Mouse (Mus musculus): Measurements from ENCODE around the gene Eps15.

Eps15 gene

DNA sequence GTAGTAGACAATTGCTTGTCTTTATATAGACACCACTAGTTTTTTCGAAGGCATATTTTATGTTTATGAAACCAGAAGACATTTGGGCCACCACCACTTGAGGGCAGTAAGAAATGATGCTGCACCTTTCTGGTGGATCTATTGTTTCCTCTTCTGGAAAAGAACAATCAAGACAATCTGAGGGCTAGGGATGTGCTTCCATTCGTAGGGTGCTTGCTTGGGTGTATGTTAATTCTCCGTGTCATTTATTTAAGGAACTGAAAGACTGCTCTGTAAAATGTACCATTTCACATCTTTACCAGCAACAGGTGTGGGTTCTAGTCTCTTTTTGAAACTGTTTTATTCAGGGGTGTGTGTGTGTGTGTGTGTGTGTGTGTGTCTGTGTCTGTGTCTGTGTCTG, 11.2 kb upstream of the Eps15 start:
- no peak for DNase-seq (ENCODE audit: low spot score in 2 of 2)

DNA sequence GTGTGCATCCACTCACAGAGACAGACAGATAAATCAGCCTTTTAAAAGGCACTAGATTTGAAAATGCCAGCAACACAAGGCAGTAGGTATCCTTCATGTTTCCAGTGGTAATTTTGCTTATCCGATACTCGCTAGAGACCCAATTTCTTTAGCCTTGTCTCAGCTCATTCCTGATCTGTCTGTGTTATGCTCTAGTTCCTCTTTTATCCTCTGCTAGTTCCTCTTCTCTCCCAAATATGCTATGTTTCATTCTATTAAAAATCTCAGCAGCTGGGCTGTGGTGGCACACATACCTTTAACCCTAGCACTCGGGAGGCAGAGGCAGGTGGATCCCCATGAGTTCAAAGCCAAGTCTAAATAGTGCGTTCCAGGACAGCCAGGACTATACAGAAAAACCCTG, 8.3 kb upstream of the Eps15 start:
- no peak for DNase-seq (ENCODE audit: low spot score in 2 of 2)

GRCm38 (mm10) chr4:109273586-109274240, 6.4 kb upstream of the Eps15 start:
- no peak for DNase-seq (ENCODE audit: low spot score in 2 of 2)

- DNase-seq (ENCODE audit: low spot score in 2 of 2) = peak; percentile 36 to 60
Measured at GRCm38 (mm10) chr4:109280459-109281160, 542 bp downstream of the Eps15 start.

GRCm38 (mm10) chr4:109281161-109281560, 1.1 kb downstream of the Eps15 start:
- no peak for DNase-seq (ENCODE audit: low spot score in 2 of 2)

GRCm38 (mm10) chr4:109281946-109282345, 1.9 kb downstream of the Eps15 start:
- DNase-seq (ENCODE audit: low spot score in 2 of 2) = no peak

GRCm38 (mm10) chr4:109294629-109295028, 14.6 kb downstream of the Eps15 start:
- no peak for DNase-seq (ENCODE audit: low spot score in 2 of 2)

- no peak for DNase-seq (ENCODE audit: low spot score in 2 of 2)
Measured at GRCm38 (mm10) chr4:109296510-109296909, 16.4 kb downstream of the Eps15 start.

DNA sequence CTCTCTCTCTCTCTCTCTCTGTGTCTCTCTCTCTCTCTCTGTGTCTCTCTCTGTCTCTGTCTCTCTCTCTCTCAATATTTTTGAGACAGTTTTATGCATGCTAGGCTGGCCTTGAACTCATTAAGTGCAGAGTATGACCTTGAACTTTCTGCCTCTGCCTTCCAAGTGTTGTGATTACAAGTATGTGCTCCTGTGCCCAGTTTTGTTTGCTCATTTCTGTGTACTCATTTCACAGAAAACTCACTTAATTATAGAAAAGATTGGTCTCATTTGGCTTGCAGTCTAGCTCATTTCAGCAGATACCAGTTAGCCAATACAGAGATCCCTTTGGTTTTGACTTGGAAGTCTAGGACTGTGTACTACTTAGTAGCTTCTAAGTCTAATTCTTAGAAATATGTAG, 19.1 kb downstream of the Eps15 start:
- no peak for DNase-seq (ENCODE audit: low spot score in 2 of 2)

GRCm38 (mm10) chr4:109316941-109317894, 37.1 kb downstream of the Eps15 start:
- no peak for DNase-seq (ENCODE audit: low spot score in 2 of 2)

GRCm38 (mm10) chr4:109336796-109337195, 56.7 kb downstream of the Eps15 start:
- no peak for DNase-seq (ENCODE audit: low spot score in 2 of 2)

DNA sequence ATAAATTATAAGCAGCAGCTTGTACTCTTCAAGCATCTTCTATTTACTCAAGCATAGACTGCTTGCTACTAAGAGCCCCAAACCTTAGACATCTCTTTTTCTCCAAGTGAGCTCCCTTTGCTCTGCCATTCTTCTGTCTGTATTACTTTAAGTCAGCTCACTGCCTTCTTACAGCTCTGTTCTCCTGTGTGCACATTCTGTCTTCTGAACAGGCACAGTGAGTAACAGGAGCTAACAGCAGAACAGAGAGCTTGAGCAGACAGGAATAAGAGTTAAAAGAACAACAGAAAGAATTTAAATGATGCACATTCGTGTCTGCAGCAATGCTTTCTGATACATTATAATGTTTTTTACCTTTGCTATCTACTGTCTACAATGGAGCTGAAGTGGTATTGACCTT, 61.2 kb downstream of the Eps15 start:
- no peak for DNase-seq (ENCODE audit: low spot score in 2 of 2)

- no peak for DNase-seq (ENCODE audit: low spot score in 2 of 2)
Measured at GRCm38 (mm10) chr4:109342783-109343485, 62.9 kb downstream of the Eps15 start.

GRCm38 (mm10) chr4:109343909-109344308, 63.8 kb downstream of the Eps15 start:
- DNase-seq (ENCODE audit: low spot score in 2 of 2) = no peak

DNA sequence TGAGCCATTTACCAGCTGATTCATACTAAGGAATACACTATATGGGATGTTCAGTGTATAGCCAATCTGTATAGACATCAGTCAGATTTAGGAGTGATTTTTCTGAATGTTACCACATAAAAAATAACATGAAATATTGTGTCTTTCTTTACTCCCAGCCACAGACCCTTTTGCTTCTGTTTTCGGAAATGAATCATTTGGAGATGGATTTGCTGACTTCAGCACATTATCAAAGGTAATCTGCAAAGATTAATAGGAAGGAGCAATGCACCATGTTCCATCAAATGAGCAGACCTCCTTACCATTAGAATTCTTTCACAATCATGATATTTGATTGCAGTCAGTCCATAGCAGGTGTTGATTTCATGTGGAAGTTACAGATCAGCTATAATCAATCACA, 98.0 kb downstream of the Eps15 start:
- no peak for DNase-seq (ENCODE audit: low spot score in 2 of 2)

DNA sequence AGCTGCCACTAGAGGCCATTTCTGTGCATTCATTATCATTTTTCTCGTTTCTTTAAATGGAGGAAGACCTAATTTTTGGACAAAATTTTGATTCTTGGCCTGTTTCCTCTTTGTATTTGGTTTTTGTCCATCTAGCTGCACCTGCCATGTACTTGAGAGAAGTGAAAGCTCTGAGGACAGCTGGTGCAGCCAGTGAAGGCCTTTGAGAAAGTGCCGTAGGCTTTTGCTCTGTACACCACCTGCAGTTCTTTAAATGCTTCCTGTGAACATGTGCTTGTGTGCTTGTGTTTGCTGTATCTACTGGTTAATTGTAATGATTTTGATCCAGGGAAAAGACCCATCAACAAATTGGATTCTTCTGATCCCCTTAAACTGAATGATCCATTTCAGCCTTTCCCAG, 102.4 kb downstream of the Eps15 start:
- DNase-seq (ENCODE audit: low spot score in 2 of 2) = no peak

DNA sequence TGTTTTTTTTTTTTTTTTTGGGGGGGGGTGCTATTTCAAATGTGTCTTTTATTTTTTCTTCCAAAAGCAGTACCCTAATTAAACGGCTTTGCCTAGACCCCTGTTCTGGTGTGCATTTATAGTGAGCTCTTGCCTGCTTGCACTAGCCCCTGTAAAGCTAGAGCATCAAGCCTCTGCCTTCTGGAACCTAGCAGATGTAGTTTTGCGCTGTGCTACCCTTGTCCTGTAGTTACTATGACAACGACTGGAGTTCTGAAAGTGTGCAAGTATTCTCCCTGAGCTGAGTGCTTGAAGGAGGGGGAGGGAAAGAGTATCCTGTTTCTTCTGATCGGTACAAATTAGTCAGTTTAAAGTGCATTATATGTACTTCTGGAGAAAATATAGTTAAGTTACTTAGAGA, 105.5 kb downstream of the Eps15 start:
- DNase-seq (ENCODE audit: low spot score in 2 of 2) = no peak

DNA sequence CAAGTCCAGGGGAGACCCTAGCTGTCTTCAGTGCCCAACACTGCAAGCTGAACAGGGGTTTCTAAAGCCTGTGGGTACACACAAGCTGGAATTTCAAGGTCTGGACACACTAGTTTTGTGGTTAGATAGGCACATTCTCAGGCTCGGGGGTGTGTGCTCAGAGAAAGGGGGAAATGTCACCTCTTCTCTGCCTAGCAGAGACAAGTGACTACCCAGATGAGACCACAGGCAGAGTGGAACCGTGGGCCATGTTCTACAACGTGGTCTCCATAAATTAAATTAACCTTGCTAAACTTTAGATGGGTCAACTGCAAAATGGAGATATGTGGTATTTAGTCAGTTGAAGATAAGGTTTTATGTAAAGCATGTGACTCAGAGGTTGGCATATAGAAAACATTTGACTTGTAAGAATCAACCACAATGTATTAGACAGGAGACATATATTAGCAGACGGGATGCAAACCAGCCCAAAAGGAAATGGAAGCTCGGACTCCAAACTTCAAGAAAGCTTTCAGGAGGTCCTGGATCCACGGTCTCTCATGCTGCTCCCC, 113.2 kb downstream of the Eps15 start:
- DNase-seq (ENCODE audit: low spot score in 2 of 2) = no peak

GRCm38 (mm10) chr4:109393902-109394301, 113.8 kb downstream of the Eps15 start:
- peak in 1 of 2 experiments; percentile 30 for DNase-seq (ENCODE audit: low spot score in 2 of 2)

DNA sequence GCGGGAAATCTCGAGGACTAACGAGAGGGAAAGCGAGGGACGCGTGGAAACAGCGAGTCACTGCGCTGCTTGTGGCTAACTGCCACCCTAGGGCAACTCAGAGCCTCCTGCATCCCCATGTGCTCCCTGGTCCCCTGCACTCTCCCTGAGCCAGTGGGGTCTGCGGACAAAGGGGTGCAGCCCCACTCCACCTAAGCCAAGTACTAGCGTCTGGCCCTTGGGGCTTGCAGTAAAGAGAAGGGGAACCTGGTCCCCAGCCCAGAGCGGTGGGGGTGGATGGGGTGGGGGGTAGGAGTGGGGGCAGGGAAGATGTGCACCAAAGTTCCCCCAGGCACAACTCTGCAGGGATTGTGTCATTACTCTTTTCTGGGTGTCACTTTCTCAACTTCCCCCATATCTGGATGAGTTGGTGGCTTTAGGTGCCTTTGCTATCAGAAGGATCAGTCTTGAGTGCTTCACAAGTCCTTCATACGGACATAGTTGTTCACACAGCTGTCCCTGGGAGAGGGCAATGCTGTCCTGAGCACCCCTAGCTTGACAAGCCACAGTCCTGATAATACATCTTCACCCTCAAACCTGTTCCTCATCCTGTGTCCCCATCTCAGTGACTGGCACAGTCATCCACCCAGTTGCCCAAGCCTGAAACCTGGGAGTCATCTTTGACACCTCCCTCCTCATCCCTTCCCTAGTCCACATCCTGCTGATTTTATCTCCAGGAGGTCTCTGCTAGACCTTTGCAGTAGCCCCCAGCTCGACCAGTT, 114.4 kb downstream of the Eps15 start:
- DNase-seq (ENCODE audit: low spot score in 2 of 2) = no peak

All from urinary bladder, postnatal 4 days (tissue).